In the genomic region with DNA sequence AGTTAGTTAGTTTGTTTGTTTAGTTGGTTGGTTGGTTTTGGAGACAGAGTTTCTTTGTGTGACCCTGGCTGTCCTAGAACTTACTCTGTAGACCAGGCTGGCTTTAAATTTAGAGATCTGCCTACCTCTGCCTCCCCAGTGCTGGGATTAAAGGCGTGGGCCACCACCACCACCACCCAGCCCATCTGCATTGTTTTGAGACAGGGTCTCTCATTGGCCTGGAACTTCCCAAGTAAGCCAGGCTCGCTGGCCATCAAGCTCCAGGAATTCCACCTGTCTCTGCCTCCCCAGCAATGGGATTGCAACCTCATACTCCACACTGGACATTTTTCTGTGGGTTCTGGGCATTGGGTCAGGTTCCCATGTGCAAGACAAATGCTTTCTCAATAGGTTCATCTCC, we compare ENCODE assay signal across 19 mouse cellular contexts. TPM values are rescaled to one million over a fixed set of nuclear protein-coding genes. Genes with fewer than 3 reads are reported as not detected.
A peak's percentile ranks its signal among the peaks of the same experiment; 100 is the strongest.
DNase-seq lines count a peak whose midpoint lies in the region.
"Had no signal": no experiment of that assay in that cellular context is flagged by ENCODE, and none has a peak within 500 bp of the region (broad histone marks: within the 10 kb centered on the region; RNA-seq: fewer than 3 reads in every experiment).

No protein-coding gene starts in this region.

- intact Hi-C loops in heart, postnatal 14 days (cut with DNase I) = no loop called here

- H3K4me3 ChIP-seq in heart, embryonic 10.5 days = no peak overlapping the region
- no peak overlapping the region for H3K4me3 ChIP-seq in limb, embryonic 10.5 days

- no peaks in the 10 kb centered on the region for H3K27me3 ChIP-seq in heart, embryonic 10.5 days (ENCODE audit: insufficient read depth, poor library complexity, severe bottlenecking)
- no peaks in the 10 kb centered on the region for H3K27me3 ChIP-seq in limb, embryonic 10.5 days (ENCODE audit: low read depth, poor library complexity, severe bottlenecking)
- H3K27me3 ChIP-seq: Patski had no signal

- no peaks in the 10 kb centered on the region for H3K4me1 ChIP-seq in heart, embryonic 10.5 days
- no peaks in the 10 kb centered on the region for H3K4me1 ChIP-seq in limb, embryonic 10.5 days

- DNase-seq in heart, adult 11 months = peak; percentile 74
- DNase-seq in heart, postnatal 14 days = no peak
- DNase-seq in heart, embryonic 10.5 days (ENCODE audit: low spot score) = peak; percentile 55
- DNase-seq in heart, adult 8-10 months (ENCODE audit: low spot score) = no peak
- DNase-seq in limb, embryonic 10.5 days (ENCODE audit: low spot score) = peak; percentile 15
- no peak for DNase-seq in urinary bladder, postnatal 4 days (ENCODE audit: low spot score in 2 of 2)
- DNase-seq: adrenal gland, adult 2 months; adrenal gland, adult 8-10 months; adrenal gland, postnatal 10 days; adrenal gland, postnatal 14 days; adrenal gland, postnatal 25 days; adrenal gland, postnatal 36 days; B cell, adult 2 months; cerebellum, adult 11 months; cerebellum, adult 11-12 months; cerebellum, adult 18-20 months had no signal

- 75% methylated on average over 2 of the region's 2 CpGs for WGBS in heart, embryonic 10.5 days
- WGBS in limb, embryonic 10.5 days = 76% methylated on average over 2 of the region's 2 CpGs

- no peaks in the 10 kb centered on the region for H3K36me3 ChIP-seq in heart, embryonic 10.5 days
- H3K36me3 ChIP-seq in limb, embryonic 10.5 days = no peaks in the 10 kb centered on the region
- H3K36me3 ChIP-seq: G1E had no signal

- no peaks in the 10 kb centered on the region for H3K9me3 ChIP-seq in heart, embryonic 10.5 days
- H3K9me3 ChIP-seq in limb, embryonic 10.5 days (replicated peaks) = no peaks in the 10 kb centered on the region
- H3K9me3 ChIP-seq: G1E had no signal

- no peak overlapping the region for H3K27ac ChIP-seq in heart, embryonic 10.5 days
- H3K27ac ChIP-seq in limb, embryonic 10.5 days = no peak overlapping the region

RNA-seq across cellular contexts. Expression of a gene that starts 15.4 kb away (rescaled TPM):
- total RNA-seq in heart, postnatal 14 days (2021) = 1 to 10 TPM; 2.7 to 3.7 TPM
- polyA plus RNA-seq in heart, embryonic 10.5 days (2016; fragmentation: Nextera tagmentation; extraction: Ambion mirVana) = 15.4 and 17.8 TPM in 2 replicates
- 1 to 10 TPM; 2.6 to 5.2 (median 3.6) TPM for total RNA-seq in heart, adult 8-10 months (2022)
- 21.8 and 22.9 TPM in 2 replicates for polyA plus RNA-seq in limb, embryonic 10.5 days (2016; fragmentation: Nextera tagmentation; extraction: Ambion mirVana)

RNA-seq across cellular contexts. Expression of a gene that starts 18.2 kb away (rescaled TPM):
- 1 to 10 TPM; 6.2 to 7.4 TPM for total RNA-seq in heart, postnatal 14 days (2021)
- 0.74 and 1.3 TPM in 2 replicates for polyA plus RNA-seq in heart, embryonic 10.5 days (2016; fragmentation: Nextera tagmentation; extraction: Ambion mirVana)
- total RNA-seq in heart, adult 8-10 months (2022) = 1 to 10 TPM; 1.6 to 2.4 (median 2.3) TPM
- polyA plus RNA-seq in limb, embryonic 10.5 days (2016; fragmentation: Nextera tagmentation; extraction: Ambion mirVana) = 2.4 and 4.4 TPM in 2 replicates
- total RNA-seq: MEL had no signal
- polyA plus RNA-seq: G1E had no signal

Comparison
In these comparisons a context has a peak if more than half of its experiments do, and no peak if none do; other contexts are left out.
1. DNase-seq: peak in heart, adult 11 months (single experiment), heart, embryonic 10.5 days (single experiment) and limb, embryonic 10.5 days (single experiment); none in heart, postnatal 14 days (0 of 2), heart, adult 8-10 months (single experiment) and urinary bladder, postnatal 4 days (0 of 2).